Mouse (Mus musculus): ENCODE data around the gene Trim3.

- no peak for TF ChIP-seq POLR2A (IDR thresholded peaks at IDR 0.05; ENCODE audit: borderline replicate concordance, control insufficient read depth, low read depth, low read length)
- TF ChIP-seq CTCF (IDR thresholded peaks at IDR 0.05; ENCODE audit: control insufficient read depth, insufficient read depth, low read length): no peak
Observed at GRCm38 (mm10) chr7:105608467-105608866, 24.9 kb downstream of the Trim3 start.

Data from bone marrow, adult 2 months (tissue).